Mouse (Mus musculus): Measurements from ENCODE around the gene Hsd17b14. TPM values are rescaled to one million over a fixed set of nuclear protein-coding genes. Genes with fewer than 3 reads are reported as not detected.
"Not testable (repeated sequence)": the region's sequence is repeated elsewhere in the genome, so short reads cannot be mapped to it uniquely, and the experiment has no call there.

Gene Hsd17b14
- total RNA-seq, 2 experiments from 2014 or later, result 0.54 TPM; not detected in 1

DNA sequence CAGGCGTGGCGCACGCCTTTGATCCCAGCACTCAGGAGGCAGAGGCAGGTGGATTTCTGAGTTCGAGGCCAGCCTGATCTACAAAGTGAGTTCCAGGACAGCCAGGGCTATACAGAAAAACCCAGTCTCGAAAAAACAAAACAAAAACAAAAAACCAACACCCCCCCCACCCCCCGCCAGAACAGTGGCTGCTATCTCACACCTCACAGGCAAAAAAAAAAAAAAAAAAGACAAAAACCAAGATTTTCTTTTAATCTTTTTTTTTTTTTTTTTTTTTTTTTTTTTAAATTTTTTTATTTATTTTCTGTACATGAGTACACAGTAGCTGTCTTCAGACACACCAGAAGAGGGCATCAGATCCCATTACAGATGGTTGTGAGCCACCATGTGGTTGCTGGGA lies 27.5 kb upstream of the Hsd17b14 start:
- not testable (repeated sequence) for DNase-seq (ENCODE audit: extremely low spot score in 1 of 2, low spot score in 1 of 2)

DNA sequence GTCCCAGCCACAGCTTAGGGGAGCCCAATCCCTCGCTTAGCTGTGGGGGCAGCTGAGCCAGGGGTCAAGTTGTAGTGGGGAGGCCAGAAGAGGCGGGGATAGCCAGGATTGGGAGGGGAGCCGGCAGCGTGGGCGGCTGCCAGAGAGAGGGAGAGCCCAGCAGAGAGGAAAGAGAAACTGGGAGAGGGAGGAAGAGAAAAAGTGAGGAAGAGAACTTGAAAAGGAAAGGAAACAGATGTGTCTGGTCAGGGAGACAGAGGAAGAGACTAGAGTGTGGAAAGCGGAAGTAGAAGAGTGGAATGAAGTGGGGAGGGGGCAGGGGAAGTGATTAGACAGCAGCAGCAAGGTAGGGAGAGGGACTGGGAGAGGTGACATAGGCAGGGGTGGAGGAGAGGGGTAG lies 25.2 kb upstream of the Hsd17b14 start:
- no peak for DNase-seq (ENCODE audit: extremely low spot score in 1 of 2, low spot score in 1 of 2)

DNA sequence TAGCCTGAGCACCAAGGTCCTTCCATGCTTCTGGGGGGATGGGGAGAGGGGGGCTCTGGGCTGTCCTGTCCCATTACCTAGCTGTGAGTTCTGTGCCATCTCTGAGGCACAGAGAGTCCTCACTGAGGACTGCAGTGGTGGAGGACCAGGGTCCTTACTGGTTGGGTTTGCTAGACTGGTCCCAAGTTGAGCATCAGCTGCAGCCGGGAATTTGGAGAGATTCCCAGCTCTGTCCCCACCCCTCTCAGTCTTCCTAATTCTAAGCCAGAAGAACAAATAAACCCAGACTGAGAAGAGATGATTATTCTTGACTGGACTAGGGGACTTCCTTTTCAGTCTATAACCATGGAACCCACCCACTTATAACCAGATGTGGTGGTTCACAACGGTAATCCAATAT lies 24.1 kb upstream of the Hsd17b14 start:
- DNase-seq (ENCODE audit: extremely low spot score in 1 of 2, low spot score in 1 of 2), result no peak

DNA sequence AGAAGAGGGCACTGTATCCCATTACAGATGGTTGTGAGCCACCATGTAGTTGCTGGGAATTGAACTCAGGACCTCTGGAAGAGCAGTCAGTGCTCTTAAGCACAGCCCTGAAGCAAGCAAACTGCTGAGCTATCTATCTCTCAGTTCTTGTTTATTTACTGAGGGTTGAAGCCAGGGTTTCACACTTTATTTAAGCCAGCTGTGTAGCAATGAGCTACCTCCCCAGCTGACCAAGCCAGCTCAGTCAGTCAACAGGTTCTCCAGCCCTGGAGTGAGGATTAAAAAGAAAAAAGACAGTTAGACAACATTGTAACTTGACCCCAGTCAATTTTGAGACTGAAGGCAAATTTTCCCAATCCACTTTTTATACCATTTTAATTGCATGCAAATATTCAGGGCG lies 19.0 kb upstream of the Hsd17b14 start:
- no peak for DNase-seq (ENCODE audit: extremely low spot score in 1 of 2, low spot score in 1 of 2)

DNA sequence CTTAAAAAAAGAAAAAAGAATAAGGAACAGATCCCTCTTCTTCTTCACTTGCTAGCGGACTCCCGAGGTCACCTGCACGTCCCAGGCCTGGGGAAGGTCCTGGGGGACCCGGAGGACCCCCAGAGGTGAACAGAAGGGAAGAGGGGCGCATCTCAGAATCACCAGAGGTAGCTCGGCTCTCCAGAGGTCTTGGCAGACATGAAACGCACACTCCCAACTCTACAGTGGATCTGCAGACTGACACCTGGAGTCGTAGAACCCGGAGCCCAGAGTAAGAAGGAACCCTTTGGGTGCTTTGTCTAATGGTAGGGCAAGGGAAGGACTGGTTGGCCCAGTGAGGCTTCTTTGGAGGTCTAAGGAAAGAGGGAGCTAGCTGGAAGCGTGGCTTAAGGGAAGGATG lies 17.1 kb upstream of the Hsd17b14 start:
- no peak for DNase-seq (ENCODE audit: extremely low spot score in 1 of 2, low spot score in 1 of 2)

DNA sequence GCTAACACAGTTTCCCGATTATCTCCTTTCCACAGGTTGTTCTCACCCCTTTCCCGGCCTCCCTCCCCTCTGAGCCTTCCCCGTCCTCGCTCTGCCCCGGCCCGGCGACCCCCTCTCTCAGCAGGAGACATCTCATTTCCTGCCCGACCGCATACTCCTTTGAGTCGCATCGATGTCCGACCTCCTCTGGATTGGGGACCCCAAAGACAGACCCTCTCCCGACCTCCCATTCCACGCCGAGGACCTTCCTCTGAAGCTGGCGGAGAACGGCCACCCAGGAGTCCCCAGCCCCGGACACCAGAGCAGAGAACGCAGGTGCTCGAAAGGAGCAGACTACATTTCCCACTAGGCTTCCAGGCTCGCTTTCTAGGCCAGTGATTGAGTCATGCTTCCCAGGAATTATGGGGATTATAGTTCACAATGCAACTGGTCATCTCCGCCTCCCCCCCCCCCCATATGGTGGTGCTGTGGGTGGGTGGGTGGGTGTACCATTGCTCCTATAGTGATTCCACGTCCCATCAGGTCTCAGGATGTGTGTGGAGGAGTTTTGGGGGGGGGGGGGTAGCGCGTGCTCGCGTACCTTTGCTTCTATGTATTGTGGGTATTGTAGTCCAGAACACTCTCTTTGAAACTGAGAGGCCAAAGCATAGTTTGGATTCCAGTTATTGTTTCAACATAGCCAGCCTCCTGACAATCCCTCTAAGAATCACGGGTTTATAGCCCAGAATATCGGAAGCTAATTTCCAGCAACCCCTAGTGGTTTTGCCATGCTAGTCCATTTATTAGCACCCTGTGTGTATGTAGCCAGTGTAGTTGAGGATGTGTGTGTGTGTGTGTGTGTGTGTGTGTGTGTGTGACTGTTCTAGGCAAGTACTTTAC lies 16.3 kb upstream of the Hsd17b14 start:
- DNase-seq (ENCODE audit: extremely low spot score in 1 of 2, low spot score in 1 of 2), result peak; percentile 43 to 45

DNA sequence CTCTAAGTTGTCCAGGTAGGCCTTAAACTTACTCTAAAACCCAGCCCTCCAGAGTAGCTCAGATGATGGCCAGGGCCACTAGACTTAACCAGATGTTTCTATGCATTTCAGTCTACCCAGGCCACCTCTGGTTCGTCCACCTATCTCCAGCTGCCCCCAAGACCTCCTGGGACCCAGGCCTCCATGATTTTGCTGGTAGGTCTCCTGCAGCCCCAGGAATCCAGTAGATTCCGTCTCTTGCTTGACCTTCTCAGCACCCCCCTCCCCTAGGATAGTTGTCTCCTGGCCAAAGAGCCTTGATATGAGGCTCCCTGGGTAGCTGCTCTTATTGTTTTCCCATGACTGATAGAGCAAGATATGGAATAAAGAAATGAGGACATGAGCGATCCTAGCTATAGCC lies 15.6 kb upstream of the Hsd17b14 start:
- DNase-seq (ENCODE audit: extremely low spot score in 1 of 2, low spot score in 1 of 2), result no peak

DNA sequence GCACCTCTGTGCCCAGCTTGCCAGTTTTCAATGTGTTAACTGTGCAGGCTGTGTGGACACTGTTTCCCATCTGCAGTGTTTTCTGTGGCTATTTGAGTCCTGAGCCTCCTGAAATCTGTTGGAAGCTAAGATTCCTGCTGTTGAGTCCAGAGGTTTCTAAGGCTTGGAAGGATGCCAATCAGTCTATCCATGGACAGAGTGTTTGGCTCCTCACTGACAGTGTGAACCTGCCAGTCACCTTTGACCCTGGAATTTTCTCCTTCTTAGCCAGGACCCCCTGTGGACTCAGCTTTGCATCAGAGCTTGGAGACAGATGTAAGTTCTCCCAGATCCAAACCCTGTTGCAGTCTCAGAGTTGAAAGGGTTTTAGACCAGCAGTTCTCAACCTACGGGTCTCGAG lies 14.5 kb upstream of the Hsd17b14 start:
- no peak for DNase-seq (ENCODE audit: extremely low spot score in 1 of 2, low spot score in 1 of 2)

DNA sequence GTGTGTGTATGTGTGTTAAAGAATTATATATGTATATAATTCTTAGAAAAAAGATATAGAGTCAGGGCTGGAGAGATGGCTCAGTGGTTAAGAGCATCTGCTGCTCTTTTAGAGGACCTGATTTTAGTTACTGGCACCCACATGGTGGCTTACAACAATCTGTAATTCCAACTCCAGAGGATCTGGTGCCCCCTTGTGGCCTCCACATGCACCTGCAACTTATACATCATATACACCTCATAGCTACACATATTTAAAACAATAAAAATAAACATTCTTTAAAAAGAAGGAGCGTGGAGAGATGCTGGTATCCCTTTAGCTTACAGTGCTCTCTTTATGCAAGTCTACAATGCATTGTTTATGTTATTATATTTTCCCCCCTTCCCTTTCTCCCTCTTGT lies 10.2 kb upstream of the Hsd17b14 start:
- no peak for DNase-seq (ENCODE audit: extremely low spot score in 1 of 2, low spot score in 1 of 2)

DNA sequence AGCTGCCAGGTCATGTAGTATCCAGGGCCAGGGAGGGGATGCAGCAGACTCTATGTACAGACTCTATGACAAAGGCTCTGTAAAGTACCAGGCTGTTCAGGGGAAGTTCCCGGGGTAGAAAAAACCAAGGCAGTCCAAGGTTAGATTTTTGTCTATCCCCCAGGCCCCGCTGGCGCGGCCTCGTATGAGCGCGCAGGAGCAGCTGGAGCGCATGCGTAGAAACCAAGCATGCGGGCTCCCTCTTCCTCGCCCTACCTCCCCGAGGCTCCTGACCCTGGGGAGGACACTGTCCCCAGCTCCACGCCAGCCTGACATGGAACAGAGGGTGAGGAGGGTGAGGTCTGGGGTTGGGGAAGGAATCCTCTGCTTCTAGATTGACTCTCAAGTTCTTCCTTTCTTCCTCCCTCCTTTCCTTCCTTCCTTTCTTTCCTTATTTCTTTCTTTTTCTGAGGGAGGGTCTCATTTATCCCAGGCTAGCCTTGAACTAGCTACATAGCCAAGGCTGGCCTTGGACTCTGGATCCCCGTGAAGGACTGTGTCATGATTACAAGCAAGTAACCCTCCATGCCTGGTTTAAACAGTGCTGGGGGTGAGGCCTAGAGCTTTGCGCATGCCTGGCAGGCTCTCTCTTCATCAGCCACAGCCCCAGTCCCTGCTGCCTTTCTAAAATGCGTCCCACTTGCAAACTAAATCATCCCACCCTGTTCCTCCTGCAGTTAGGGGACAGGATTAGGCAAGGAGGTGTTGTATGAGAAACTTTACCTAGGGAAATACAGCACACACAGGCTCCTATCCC lies 4.9 kb upstream of the Hsd17b14 start:
- DNase-seq (ENCODE audit: extremely low spot score in 1 of 2, low spot score in 1 of 2), result no peak

DNA sequence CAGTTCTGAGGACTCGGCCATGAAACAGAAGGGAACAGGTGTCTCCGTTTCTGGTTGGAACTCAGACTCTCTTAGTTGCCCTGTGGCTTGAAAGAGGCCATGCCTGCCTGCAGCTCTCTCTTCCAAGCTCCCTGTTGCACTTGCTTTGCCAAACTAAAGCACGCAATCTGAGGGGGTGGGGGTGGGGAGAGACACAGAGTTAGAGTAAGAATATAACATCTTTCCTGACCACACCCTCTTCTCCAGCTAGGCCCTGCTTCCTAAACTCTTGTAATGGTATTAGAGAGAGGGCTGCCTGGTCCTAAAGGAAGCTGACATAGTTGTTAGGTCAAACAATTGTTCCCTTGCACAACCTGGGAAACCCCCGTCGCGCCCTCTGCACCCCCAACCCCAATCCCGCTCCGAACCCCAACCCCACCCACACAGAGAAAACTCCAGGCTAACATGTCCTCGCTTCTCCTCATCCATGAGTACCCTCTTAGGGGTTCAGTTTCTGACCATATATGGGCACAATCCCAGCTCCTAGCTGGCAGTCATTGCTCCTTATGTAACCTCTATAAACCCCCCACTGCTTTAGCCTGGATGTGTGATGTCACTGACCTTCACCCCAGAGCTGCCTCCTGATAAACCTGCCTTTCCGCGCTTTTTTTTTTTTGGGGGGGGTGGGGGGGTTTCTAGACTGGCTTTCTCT lies 3.7 kb upstream of the Hsd17b14 start:
- no peak for DNase-seq (ENCODE audit: extremely low spot score in 1 of 2, low spot score in 1 of 2)

DNA sequence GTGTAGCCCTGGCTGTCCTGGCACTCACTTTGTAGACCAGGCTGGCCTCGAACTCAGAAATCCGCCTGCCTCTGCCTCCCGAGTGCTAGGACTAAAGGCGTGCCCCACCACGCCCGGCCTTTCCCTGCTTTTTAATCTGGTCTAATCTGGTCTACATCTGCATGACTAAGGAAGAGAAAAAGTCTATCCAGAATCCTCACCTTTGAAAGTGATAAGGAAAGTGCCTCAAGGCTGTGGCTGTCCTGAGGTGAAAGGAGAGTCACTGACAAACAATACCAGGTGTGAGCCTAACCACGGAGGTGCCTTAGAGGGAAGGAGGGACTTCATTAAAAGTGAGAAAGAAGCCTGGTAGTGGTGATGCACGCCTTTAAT lies 3.2 kb upstream of the Hsd17b14 start:
- no peak for DNase-seq (ENCODE audit: extremely low spot score in 1 of 2, low spot score in 1 of 2)

DNA sequence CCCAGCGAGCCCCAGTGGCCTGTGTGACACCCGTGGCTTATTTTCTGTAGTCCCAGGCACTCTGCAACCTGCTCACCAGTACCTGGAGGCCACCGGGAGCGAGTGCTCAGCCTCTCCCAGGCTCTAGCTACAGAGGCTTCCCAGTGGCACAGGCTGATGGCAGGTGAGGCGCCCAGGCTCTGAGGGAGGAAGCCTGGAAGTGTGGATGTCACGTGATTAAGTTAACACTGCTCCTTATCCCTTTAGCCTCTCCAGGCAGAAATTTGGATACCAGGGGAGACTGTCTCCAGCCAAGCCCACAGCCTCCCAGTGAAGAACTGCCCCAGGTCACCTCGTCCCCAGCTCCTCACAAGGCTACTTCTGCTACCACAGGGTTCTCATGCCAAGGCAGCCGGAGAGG lies 1.2 kb upstream of the Hsd17b14 start:
- no peak for DNase-seq (ENCODE audit: extremely low spot score in 1 of 2, low spot score in 1 of 2)

DNA sequence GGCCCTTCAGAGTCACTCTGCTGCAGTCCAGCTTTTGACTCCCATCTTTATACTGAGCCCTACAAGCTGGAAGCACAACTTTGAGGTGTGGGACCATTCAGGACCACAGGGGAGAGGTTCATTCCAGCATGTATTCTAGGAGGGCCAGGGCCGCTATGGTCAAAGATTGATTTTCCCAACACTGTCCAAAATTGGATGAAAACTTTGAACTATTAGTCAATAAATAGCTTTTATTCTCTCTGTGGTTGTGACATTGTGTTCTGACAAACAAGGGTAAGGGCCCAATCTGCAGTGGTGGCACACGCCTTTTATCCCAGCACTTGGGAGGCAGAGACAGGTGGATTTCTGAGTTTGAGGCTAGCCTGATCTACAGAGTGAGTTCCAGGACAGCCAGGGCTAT lies 703 bp upstream of the Hsd17b14 start:
- DNase-seq (ENCODE audit: extremely low spot score in 1 of 2, low spot score in 1 of 2), result no peak

DNA sequence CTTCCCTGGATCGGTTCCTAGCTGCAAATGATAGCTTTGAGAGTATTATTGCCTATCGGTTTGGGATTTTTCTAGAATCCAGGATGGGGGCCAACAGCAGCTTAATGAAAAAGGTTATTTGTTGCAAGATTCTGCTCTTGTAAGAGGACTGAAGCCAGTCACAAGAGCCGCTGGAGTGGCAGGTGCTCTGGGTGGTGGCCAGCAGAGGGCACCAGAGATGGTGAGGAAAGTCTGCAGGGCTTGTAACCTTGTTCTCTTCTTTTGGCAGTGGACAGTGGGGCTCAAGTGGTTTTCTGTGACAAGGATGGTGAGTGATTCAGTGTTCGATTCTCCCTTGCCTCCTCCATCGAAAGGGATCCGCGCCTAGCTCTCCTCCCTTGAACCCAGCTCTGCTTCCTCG lies 1.1 kb downstream of the Hsd17b14 start:
- peak; percentile 51 to 79 for DNase-seq (ENCODE audit: extremely low spot score in 1 of 2, low spot score in 1 of 2)

DNA sequence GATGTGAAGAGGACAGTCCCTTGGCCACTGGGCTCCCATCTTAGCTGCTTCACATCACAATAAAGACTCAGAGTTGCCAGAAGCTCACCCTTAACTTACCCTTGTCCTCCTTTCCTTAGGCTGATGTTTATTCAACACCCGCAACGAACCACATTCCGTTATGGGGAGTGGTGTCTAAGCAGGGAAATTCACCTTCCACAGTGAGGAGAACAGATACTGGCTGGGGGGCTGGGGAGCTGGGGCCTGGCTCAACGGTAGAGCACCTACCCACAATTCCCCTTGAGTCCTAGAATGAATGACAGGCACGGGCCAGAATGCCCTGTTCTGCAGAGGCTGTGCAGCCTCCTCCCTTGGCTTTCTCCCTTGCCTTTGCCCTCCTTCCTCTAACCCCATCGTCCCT lies 4.2 kb downstream of the Hsd17b14 start:
- DNase-seq (ENCODE audit: extremely low spot score in 1 of 2, low spot score in 1 of 2), result no peak

DNA sequence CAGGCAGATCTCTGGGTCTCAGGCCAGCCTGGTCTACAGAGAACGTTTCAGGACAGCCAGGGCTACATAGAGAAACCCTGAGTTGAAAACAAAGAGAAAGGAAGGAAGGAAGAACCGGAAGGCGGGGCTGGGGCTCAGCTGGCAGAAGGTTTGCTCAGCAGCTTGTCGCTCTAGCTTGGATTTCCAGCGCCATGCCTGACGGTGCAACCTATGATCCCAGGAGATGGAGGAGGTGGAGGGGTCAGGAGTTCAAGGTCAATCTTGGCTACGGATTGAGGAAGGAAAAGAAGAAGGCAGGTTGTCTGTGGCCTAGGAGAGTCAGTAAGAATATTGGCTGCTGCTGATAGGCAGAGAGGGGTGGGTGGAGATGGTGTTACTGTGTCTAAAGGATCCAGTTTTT lies 5.5 kb downstream of the Hsd17b14 start:
- DNase-seq (ENCODE audit: extremely low spot score in 1 of 2, low spot score in 1 of 2), result no peak

DNA sequence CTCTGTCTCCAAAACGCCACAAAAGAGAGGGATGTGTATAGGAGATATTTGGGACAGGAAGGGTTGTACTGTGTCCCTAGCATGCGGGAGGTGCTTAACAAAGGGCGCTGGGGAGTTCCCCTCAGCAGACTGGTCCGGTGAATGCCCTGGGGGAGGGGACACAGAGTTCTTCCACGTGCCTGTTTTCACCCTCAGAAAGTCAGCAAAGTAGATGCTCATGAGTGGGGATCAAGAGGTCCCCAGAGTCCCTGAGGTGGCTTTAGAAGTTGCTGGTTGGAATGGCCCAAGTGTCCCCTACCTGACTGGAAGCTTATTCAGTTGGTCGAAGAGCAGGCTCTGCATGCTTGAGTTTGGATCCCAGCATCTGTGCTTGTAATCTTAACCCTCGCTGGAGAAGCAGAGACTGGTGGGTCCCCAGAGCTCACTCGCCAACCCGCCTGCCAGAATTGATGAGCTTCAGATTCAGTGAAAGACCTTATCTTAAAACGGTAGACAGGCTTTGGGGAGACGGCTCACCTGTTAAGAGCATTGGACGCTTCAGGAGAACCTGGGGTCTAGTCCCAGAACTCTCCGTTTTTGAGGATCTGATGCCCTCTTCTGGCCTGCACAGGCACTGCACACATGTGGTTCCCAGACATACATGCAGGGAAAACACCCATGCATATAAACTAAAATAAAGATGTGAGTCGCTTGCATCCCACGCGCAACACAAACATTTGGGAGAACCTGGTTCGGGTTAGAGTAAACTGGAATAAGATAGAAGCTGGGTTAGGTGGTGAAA lies 6.3 kb downstream of the Hsd17b14 start:
- DNase-seq (ENCODE audit: extremely low spot score in 1 of 2, low spot score in 1 of 2), result peak; percentile 66 to 85

DNA sequence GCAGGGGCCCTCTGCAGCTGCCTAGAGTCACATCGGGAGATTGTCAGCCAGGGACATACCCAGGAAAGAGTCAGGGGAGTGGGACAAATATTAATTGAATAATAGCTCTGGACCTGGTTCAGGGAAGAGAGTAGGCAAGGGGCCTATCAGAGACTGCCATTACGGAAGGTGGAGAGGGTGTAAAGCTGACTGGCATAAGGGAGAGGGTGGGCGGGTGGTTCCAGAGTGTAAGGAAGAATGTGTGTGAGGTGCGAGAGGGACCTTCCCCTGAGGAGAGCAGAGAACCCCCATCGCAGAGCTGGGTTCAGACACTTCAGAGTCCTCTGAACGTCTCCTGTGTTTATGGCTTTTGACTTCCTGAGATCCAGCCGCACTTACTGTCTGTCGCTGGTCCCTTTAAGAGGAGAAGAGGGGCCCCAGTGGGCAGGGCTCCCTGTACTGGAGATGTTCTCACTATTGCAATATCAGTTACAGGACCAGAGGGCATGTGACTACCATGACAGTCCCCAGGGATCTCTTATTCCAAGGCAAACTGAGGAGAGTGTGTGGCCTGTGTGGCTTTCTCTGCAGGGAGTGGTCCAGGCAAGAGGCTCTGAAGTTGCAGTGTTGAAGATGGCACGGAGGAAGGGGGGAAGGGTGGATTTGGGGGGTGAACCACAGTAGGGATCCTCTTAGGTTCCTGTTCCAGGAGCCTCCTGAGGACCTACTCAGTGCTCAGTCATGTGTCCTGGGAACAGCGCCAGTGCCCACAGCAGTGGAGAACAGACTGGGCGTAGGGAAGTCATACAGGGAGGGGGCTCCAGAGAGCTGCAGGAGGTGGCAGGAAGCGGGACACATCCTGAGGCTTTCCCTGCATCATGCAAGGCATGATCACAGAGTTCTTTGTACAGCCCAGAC lies 7.2 kb downstream of the Hsd17b14 start:
- DNase-seq (ENCODE audit: extremely low spot score in 1 of 2, low spot score in 1 of 2), result no peak
